Mouse (Mus musculus): ENCODE results near the gene Slc2a6. TPM values are rescaled to one million over a fixed set of nuclear protein-coding genes. Genes with fewer than 3 reads are reported as not detected.

Gene Slc2a6
- total RNA-seq (2012; rRNA removed) (2.3 and 2.6 TPM in 2 replicates), polyA plus RNA-seq (2012; ENCODE audit: insufficient read depth in 1 of 2, insufficient read length in 2 of 2, low read depth in 1 of 2, low replicate concordance in 2 of 2, missing spikeins in 1 of 2) (1 to 10 TPM in 1 of 2 experiments, not detected in 1; 3.2 TPM)

DNA sequence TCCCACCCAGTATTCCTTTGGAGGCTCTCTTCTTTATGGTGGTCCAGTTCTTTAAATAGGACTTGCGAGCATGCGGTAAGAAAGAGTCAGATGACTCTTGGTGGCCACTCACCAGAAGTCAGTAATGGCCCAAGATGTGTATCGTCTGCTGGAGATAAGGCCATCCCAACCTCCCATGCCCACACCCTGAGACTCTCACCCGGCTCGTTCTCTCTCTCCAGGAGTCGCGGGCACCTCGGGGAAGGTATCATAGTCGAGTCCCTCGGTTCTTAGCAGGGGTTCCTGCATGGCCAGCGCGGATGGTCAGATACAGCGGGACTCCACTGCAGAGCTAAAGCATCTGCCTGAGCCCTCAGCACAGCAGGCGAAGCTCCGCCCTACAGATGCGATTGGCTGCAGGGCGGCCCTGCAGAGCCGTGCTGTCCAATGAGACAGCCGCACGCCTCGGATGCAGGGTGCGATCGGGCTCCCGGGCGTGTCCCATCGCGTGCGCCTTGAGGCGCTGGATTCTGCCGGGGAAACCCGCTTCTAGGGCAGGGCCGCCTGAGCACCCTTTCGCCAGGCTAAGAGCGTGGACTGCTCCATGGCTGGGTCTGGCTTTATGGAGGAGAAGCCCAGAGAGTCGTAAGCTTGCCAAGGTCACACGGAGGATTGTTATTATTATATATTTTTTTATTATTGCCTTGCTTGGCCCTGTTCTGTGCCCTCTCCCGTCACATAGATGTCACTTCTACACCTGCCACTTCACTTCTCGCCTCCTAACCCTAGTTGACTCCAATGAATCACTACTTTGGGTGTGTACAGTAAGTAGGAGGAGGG lies at the start of gene Slc2a6:
Gene Slc2a6, minus strand, starts transcription at position 381 of the 819 bp plus-strand sequence.
- H3K79me2 ChIP-seq (ENCODE audit: control insufficient read depth, insufficient read depth, low read length, poor library complexity) = no peaks in the 10 kb centered on the region
- peaks cover 4 to 20% of the 10 kb centered on the region in 2 experiments; a peak in 3 of 4 replicates for H3K4me1 ChIP-seq (ENCODE audit: control insufficient read depth in 1 of 2, insufficient read depth in 2 of 2, low read length in 2 of 2)
- H3K27me3 ChIP-seq (ENCODE audit: control insufficient read depth in 1 of 2, insufficient read depth in 2 of 2, low read length in 2 of 2) = no peaks in the 10 kb centered on the region
- H3K4me3 ChIP-seq (ENCODE audit: control insufficient read depth in 1 of 2, insufficient read depth in 1 of 2, low read depth in 2 of 2, low read length in 2 of 2) = peak within 1 kb of the TSS; percentile 44 to 66
- H3K9ac ChIP-seq (ENCODE audit: control insufficient read depth, low read depth, low read length, poor library complexity, severe bottlenecking) = peak within 1 kb of the TSS; percentile 27
- peak; percentile 93 for DNase-seq (ENCODE audit: low read depth, low spot score)
- H3K9me3 ChIP-seq (replicated peaks; ENCODE audit: insufficient read depth, low read length) = no peaks in the 10 kb centered on the region
- no peak within 1 kb of the TSS for H3K27ac ChIP-seq (ENCODE audit: control insufficient read depth, low read depth, low read length)
- H3K36me3 ChIP-seq (ENCODE audit: control insufficient read depth in 1 of 2, insufficient read depth in 2 of 2, low read length in 2 of 2) = peaks cover 0 to 9% of the 10 kb centered on the region in 2 experiments; a peak in 2 of 4 replicates
- TF ChIP-seq SMC3 (IDR thresholded peaks at IDR 0.05; ENCODE audit: low read depth, low read length) (no peak), TBP (IDR thresholded peaks at IDR 0.05; ENCODE audit: low read depth, low read length) (peak; percentile 10; the same call in 1 of the 2 replicates), MYC (IDR thresholded peaks at IDR 0.05; ENCODE audit: low read depth, low read length) (no peak), GATA1 (IDR thresholded peaks at IDR 0.05; ENCODE audit: low read depth, low read length) (peak; percentile 50), RAD21 (IDR thresholded peaks at IDR 0.05; ENCODE audit: low read depth, low read length) (no peak), NELFE (IDR thresholded peaks at IDR 0.05; ENCODE audit: low read depth, low read length) (peak; percentile 37), SIN3A (IDR thresholded peaks at IDR 0.05; ENCODE audit: low read length) (peak; percentile 16; the same call in 1 of the 2 replicates), POLR2AphosphoS5 (IDR thresholded peaks at IDR 0.05; ENCODE audit: borderline replicate concordance, low read depth, low read length) (no peak), POLR2A (IDR thresholded peaks at IDR 0.05; ENCODE audit: control insufficient read depth in 1 of 2, insufficient read depth in 1 of 2, low read depth in 1 of 2, low read length in 2 of 2, poor library complexity in 1 of 2) (peak in 1 of 2 experiments; percentile 54; a peak in 1 of 4 replicates), BHLHE40 (IDR thresholded peaks at IDR 0.05; ENCODE audit: borderline replicate concordance, low read depth, low read length) (peak; percentile 72; the same call in 1 of the 2 replicates), ELF1 (IDR thresholded peaks at IDR 0.05; ENCODE audit: low read depth, low read length) (no peak), USF1 (IDR thresholded peaks at IDR 0.05; ENCODE audit: low read depth, low read length) (no peak), UBTF (IDR thresholded peaks at IDR 0.05; ENCODE audit: borderline replicate concordance, insufficient read depth, low read depth, low read length) (no peak), MAX (IDR thresholded peaks at IDR 0.05; ENCODE audit: low read length) (peak; percentile 78), NRF1 (IDR thresholded peaks at IDR 0.05; ENCODE audit: insufficient read depth, low read depth, low read length, poor library complexity, severe bottlenecking) (peak; percentile 49; the same call in 1 of the 2 replicates), JUND (IDR thresholded peaks at IDR 0.05; ENCODE audit: low read depth, low read length) (no peak), MXI1 (IDR thresholded peaks at IDR 0.05; ENCODE audit: low read depth, low read length) (peak; percentile 61; the same call in 1 of the 2 replicates), GABPA (IDR thresholded peaks at IDR 0.05; ENCODE audit: low read depth, low read length) (no peak), ZC3H11A (IDR thresholded peaks at IDR 0.05; ENCODE audit: low read depth, low read length) (no peak), HCFC1 (IDR thresholded peaks at IDR 0.05; ENCODE audit: low read depth, low read length) (no peak)
